Mouse (Mus musculus) frontal cortex, postnatal 25 days (tissue): ENCODE measurements around the gene Prcp.

Experiments used
- DNase-seq, 2 experiments: peaks; one replicate each; pipeline ENCODE4 v3.0.0; 2022; ENCODE audit warnings: low spot score in 2 of 2

Prcp gene

DNA sequence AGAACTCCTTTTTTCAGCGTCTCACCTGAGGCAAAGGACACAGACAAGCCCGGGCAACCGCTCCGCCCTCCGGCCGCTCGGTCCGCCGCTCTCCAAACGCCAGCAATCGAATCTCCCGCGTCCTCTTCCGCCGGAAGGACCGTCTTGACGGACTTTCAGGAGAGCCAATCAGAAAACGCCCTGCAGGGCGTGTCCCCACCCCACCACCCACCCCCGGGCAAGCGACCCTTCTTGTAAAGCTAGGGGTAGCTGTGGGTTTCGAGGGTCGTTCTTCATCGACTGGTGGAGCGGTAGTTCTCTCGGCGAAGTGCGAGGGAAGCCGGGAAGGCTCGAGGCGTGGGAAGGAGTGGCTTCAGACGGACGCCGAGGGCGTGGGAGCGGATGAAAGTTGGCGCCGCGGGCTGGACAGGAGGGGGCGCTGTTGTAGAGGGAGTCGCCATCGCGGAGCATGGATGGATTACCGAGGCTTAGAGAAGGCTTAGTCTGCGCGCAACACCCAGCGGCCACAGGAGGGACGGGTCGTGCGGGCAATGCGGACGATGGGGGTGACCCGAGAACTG lies at the start of gene Prcp, which contains the start of gene Ddias:
Gene Prcp (plus strand): TSS at position 355 of the 560 bp plus-strand sequence.
Gene Ddias (minus strand): TSS at position 132 of the 560 bp plus-strand sequence.
- DNase-seq = peak; percentile 79 to 91

DNA sequence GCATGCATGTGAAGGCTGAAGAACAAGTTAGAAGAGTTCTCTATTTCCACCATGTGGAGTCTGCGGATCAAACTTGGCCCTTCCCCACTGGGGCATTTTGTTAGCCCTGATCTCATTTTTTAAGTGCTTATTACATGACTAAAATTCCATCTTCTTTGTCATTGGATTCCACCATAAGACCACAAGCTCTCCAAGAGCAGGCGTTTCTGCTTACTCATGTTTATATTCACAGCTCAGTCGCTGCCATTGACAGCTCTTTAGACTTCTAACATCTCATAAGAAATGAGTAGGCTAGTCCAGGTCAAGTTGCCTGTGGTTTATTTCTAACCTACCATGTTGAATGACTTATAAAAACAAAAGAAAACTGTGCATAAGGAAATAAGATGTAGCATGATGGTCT lies 48.0 kb upstream of the Prcp start:
- no peak for DNase-seq

GRCm38 (mm10) chr7:92827981-92828380 lies 46.3 kb upstream of the Prcp start:
- no peak for DNase-seq

GRCm38 (mm10) chr7:92832395-92832794 lies 41.9 kb upstream of the Prcp start:
- no peak for DNase-seq

- DNase-seq = no peak
Measured at GRCm38 (mm10) chr7:92834391-92834790, 39.9 kb upstream of the Prcp start.

DNA sequence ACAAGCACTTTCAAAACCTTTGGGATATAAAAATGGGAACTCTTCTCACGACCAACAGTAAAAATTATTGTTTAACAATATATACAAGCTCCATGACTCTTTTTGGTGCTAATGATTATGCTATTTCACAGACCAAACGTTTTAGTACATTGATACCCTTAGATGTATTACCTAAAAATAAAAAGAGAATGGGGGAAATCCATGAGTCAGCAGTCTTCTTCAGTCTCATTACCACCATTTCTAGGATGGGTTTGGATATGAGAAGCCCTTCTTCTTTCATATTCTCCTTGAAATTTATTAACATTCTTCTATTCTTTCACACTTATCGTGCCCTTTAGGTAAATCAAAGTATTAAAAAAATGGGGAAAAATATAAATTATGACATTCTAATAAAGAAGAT lies 37.8 kb upstream of the Prcp start:
- DNase-seq = no peak

GRCm38 (mm10) chr7:92837226-92837625 lies 37.0 kb upstream of the Prcp start:
- no peak for DNase-seq

- no peak for DNase-seq
Measured at GRCm38 (mm10) chr7:92837907-92838306, 36.4 kb upstream of the Prcp start.

DNA sequence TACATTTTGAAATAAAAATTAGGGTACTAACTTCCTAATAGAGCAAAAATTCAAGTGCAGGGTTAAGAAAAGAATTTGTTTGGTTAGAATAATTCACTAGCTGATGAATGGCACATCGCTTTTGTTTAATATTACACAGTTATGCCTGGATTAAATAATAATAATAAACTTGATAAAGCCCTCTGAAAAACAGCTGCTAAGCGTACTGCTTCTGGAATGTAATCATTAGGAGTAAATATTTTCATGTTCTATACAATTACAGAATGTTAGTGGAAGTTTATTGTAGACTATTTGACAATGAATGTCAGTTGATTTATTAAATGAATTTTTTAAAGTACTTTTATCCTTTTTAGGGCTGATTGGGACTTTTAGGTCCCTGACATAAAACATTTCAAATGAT lies 32.0 kb upstream of the Prcp start:
- no peak for DNase-seq

- no peak for DNase-seq
Measured at GRCm38 (mm10) chr7:92848246-92848645, 26.0 kb upstream of the Prcp start.

- no peak for DNase-seq
Measured at GRCm38 (mm10) chr7:92866526-92866925, 7.7 kb upstream of the Prcp start.

DNA sequence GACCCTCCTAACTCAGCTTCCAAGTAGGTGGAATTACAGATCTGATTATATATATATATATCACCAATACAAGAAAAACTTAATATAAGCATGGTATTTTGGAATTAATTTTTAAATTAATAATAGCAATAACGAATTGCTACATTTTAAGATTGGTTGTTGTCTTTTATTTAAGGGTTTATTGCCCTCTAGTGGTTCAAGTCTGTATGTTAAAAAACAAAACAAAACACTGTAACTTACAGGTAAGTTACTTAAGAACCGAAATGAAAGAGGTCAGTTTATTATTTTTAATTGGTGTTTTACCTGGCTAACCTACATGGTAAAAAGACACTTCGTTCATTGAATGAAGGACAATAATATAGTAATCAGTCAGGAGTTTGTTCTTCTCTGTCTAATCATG lies 4.1 kb upstream of the Prcp start:
- DNase-seq = no peak

DNA sequence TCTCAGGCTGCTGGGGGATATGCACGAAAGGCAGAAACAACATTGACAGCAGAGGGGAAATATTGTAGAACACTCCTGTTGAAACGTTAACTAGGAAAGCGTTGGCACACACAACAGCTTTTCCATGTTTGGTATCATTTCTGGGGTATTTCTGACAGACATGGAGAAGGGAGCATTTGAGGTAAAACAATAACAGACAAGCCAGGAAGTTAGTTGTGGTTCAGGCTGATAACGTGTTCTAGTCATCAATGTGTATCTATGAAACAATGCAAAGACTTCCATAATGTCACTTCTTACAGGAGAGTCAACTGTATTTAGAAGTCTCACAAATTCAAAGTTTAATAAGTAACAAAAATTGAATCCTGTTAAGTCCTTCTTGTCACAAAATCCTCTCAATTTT lies 2.7 kb upstream of the Prcp start:
- DNase-seq = no peak

- DNase-seq = peak; percentile 62 to 73
Measured at GRCm38 (mm10) chr7:92874761-92875408, 615 bp downstream of the Prcp start.

DNA sequence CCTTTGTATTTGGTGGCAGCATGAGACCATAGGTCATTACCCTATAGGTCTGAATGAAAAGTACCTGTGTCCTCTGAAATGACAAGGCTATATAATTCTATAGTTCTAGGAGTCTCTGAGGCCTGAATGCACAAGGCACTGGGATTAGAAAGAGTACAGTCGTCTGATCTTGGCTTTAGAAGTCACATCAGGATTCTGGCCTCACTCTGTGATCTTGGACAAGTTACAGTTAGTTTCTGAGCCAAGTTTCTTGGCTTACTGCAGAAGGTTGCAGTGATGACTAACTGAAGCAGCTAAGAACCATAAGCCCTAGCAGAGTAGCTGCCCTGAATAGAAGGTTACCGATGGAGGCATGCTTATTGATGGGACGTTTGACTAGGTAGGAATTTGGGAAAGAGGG lies 1.8 kb downstream of the Prcp start:
- no peak for DNase-seq

DNA sequence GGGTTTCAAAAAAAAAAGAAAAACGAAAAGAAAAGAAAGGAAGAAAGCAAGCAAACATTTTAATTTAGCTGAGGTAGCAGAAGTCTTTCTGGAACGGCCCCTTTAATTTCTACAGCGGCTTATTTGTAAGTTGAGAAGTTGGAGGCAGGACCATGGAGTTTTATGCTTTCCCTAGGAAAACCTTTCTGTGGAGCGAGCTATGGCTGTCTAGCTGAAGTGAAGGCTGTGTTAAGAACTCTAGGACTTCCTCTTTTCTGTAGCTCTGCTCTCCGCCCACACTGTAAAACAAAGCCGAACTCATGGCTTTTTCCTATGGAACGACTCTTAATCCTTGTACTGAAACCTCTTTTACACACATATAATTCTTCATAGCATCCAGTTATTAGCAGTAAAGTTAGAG lies 2.3 kb downstream of the Prcp start:
- DNase-seq = no peak

GRCm38 (mm10) chr7:92878575-92879285 lies 4.5 kb downstream of the Prcp start:
- no peak for DNase-seq

GRCm38 (mm10) chr7:92883850-92884716 lies 9.8 kb downstream of the Prcp start:
- no peak for DNase-seq

- DNase-seq = no peak
Measured at GRCm38 (mm10) chr7:92884998-92885660, 10.9 kb downstream of the Prcp start.

- no peak for DNase-seq
Measured at GRCm38 (mm10) chr7:92886801-92887200, 12.5 kb downstream of the Prcp start.

- DNase-seq = no peak
Measured at GRCm38 (mm10) chr7:92887230-92887629, 13.0 kb downstream of the Prcp start.

DNA sequence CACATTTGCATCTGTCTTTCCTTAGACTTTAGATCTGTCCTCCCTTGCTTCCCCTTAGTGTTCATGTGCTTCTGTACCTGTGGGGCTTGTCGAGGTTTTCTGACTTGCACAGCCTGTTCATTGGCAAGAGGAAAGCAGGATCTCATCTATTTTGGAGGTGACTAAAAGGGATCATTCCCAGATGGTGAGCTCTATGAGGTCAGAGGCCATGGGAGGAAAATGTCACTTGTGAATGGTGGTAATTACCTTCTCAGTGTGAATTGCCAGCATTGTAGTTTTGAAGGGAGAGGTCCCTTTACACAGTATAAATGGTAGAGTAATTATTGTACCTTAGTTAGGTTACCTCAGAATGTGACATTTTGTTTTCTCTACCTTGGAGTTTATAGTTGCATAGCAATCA lies 15.9 kb downstream of the Prcp start:
- DNase-seq = no peak
